Mouse (Mus musculus): ENCODE measurements around the gene Ldb2.

The Ldb2 gene

DNA sequence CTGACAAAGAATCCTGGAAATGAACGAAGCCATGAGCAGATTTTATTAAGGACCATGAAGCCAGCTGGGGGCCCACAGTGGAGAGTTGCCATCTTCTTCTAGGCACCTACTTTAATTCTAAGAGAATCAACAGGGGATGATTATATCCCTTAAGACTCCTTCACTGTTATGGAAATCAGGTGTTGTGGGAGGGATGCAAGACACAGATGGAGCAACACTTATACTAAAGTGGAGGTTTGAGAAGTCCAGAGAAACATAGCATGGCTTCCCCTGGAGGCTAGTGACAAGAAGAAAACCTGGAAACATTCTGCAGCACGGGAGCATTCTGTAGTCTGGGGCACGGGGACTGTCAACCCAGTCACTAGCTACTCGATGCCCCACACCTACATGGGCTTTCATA lies 85.0 kb downstream of the Ldb2 start:
- DNase-seq = no peak

DNA sequence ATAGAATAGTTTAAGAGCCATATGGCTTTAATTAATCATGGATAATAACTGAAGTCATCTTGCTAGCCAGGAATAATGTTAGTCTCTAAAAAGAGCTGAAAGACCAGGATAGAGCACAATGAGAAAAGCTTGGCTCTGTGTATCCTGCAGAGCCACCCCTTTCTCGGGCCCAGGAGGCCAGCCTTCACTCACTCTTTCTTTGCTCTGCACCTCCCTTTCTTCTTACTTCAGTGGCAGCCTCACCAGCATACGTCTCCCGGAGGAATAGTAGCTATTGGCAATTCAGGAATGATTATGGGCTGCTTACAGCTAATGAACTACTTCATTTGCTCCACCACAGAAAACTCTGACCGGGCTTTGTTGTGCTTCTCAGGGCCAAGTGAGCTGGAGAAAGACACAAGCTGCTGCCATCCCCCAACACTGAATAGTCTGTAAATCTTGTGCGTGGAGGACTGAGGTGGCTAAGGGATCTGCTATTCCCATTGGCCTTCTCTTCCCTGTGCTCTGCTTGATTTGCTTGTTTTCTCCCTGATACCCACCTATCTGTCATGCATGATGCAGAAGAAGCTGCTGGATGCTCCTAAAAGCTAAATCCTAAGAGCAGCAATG lies 86.2 kb downstream of the Ldb2 start:
- DNase-seq = no peak

DNA sequence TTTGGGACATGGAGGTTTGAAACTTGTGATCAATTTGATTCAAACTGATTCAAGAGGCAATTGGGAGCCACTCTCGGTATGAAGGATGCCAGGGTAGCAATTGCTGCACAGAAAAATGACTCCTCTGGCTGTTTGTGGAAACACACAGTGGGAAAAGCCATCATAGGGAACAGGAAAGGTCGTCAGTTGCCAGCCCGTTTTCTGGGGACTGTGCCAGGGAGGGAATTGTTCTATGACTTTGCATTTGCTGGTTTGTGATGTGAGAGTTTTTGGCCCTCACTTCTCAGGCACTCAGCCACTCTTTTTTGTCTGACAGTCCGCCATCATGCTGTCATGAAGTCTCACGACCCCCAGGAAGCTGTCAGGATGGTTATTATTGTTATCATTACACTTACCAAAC lies 88.3 kb downstream of the Ldb2 start:
- DNase-seq = no peak

DNA sequence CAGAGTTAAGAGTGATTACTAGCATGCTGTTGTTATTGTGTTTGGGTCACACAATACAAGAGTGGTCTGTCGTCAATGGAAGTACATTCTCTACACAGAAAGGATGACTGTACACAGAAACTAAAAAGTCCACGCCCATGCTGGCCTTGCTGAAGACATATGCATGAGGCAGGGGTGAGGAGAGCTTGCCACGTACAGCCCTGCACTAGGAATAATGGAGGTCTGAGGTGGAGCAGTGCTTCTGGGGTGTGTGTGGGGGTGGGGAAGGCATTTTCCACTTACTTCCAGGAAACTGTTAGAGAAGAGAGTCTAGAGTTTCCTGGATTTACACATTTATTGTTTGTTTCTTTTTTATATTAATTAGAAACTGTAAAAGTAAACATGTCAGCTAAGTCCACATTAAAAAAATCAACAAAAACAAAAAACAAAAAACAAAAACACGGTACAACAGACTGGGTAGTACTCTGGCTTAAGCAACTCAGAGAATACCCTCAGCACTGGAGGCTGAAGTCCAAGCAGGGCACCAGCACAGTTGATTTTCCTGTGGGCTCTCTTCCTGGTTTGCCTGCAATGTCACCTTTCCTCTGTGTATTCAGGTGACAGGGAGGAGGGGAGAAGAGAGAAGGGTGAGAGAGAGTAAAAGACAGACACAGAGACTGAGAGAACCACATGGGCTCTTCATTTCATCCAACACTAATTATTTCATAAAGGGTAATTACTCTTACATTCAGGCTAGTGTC lies 89.2 kb downstream of the Ldb2 start:
- DNase-seq = no peak

DNA sequence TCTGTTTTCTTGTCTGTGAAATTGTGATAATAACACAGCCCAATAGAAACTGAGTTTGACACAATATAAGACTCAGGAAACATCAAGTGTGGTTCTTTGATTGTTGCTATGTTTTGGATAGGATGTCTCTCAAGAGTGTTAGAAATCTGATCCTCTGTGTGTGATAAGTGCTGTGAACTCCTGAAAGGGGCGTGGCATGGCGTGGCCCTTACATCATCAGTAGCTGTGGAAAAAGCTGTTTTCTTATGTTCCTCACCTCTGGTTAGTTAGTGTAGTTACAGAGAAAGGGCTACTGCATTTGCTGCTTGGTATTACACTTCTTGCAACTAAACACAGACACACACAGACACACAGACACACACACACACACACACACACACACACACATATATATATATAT lies 90.2 kb downstream of the Ldb2 start:
- DNase-seq = no peak

DNA sequence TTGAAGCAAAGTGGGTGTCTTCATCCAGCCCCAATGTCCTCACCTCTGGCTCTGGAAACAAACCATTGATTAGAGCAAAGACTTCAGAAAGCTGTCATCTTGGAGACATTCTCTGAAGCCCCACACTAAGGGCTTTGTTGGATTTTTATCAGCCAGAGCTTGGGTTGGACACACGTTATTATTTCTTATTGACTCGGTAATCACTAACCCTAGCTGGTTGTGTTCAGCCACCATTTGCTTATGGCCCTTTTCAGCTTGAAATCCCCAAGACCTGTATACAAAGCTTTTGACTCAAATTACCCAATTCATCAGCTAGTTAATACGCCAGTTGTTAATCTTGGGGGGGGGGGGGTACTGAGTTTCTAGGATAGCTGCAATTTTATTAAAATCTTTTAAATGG lies 91.5 kb downstream of the Ldb2 start:
- DNase-seq = no peak

DNA sequence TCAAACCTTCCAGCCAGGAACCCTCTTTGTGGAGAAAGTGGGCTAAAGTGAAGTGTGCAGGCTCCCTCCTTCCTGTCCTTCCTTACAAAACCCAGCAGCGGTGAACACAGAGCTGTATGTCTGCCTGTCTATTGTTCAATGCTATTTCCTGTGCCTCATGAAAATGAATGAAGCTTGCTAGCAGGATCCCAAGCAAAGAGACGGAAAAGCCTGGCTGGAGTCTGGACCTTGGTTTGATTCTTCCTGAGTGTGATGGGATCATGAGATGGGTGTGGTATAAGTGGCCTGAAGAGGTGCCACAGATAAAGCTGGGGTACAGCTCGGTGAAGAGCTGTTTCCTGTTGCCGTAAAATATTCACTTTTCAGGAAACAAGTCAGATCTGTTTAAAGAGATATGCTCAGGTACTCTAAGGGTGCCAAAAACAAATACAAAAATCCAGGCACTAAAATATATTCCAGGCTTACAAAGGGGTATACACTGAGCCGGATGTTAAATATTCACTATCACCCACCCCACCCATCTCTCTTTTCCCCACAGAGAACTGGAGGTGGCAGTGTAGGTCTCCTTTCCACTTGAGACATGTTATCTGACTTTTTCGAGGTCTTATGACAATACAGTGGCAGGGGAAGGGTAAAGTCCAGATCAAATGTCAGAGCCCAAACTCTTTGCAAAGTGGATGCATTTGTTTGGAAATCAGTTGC lies 92.3 kb downstream of the Ldb2 start:
- no peak for DNase-seq

DNA sequence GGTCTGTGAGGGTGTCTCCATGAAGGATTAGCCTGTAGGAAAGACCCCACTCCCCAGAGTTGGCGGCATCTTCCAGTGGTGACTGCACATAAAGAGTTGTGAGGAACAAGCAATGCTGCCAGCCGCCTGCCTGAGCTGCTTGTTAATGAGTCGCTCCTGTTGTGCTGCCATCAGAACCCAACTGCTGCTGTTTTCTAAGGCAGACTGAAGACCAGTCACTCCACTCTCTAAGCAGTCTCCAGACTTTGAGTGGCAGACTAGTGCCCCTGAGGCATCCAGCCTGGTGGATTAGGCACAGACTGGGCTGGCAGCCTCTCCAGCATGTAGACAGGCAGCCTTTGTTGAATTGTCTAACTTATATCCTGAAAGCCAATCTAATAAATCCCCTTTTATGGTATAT lies 101.5 kb downstream of the Ldb2 start:
- no peak for DNase-seq

DNA sequence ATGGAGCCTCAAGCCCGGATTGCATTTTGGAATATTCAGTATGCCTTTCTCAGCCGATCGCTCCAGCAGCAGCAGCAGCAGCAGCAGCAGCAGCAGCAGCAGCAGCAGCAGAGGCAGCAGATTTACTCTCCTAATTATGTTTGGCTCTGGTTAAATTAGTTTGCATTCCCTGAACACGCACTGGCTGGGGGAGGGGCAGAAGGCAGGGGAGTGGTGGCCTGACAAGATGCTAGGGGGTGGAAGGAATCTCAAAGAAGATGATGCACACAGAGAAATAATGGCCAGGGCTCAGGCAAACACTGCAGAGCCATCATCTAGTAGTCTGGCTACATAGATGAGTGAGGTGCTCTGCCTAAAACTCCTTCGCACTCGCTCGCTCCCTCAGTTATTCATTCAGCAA lies 102.9 kb downstream of the Ldb2 start:
- no peak for DNase-seq

DNA sequence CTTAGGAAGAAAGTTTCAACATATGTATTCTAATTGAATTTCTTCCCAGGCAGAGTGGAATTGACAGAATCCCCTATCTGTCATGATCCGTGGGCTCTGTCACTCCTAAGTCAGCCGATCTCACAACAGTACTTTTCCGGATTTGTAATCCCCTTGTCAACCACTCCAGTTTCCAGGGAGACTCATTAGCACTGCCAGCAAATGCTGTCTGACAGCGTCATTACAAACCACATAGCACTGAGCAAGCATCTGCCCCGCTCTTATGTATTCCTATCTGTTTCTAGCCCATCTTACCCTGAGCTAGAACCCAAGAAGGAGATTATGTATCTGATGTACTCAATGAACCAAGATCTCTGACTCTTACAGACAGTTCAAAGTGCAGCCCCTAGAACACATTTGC lies 105.8 kb downstream of the Ldb2 start:
- no peak for DNase-seq

DNA sequence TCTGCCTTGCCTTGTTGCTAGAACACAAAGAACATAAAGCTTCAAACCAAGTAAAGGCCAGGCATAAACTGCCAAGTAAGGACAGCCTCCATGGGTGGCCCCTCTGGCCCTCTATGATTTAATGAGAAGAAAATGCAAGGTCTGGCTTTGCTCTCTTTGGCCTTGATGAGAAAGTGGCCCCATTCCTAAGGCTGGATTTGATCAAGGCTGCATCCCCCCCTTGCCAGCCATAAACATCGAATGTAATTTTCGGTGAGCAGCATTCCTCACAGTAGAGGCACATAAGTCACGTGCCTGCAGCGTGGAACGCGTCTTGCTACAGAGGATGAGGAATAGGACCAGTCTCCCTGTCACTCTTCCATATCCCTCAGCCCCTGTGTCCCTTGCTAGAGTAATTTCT lies 113.1 kb downstream of the Ldb2 start:
- no peak for DNase-seq

DNA sequence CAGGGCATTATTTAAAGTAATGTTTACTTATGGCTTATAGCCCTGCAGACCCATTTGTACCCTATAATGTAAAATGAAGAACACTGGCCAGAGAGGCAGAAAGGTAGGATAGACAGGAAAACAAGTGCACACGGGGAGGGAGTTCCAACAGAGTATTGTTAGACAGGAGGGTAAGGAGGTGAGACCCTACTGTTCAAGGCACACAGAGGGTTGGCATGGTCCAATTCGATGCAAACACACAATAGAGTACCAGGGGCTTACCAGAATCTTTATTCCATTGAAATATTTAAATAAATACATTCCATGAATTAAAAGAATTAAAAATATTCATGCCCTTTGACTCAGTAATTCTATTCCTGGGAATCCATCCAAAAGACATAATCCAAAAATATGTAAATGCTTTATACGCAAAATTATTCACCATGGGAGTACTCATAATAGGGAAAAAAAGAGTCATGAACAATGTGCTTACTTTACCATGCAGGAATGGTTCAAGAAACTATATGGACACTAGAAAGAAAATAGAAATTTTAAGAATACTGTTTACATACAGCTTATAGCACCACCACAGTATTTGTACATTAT lies 118.3 kb downstream of the Ldb2 start:
- DNase-seq = no peak

DNA sequence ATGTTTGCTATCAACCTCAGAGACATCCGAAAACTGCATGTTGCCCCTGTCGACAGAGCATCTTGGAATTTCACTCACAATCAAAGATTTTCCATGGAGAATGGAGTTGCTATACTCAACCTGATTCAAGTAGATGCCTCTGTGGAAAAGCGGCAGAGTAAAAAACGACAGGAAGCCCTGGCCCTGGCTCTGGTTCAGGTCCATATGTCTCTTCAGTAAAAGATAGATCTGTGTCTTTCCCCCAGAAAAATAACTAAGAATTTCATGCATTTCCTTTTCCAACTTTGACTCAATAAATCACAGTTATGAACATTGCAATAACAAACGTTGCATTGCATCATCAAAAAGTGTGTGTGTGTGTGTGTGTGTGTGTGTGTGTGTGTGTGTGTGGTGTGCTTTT lies 121.7 kb downstream of the Ldb2 start:
- no peak for DNase-seq

DNA sequence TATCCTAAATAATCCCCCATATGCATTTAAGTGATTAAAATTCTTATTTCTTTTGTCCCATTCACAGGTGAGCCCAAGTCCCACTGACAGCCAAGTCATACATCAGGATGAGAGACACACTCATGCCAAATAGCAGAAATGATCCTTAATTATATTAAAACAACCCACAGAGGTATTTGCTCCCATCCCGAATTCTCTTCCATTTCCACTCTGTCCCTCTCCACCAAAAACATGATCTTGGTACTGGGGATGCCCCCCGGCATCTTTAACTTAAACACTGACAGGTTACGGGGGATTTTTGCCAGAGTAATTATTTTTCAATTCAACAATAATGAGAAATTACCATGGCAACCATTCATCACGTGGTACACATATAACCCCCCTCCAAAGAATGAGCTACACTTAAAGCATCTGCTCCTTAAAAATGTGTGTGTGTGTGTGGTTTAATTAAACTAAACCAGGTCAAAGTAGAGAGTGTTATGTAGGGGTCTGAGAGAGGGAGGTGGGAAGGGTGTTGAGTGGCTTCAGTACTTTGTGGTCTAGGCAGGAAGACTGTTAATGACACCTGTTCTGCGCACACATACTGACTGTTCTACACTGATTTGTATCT lies 123.2 kb downstream of the Ldb2 start:
- DNase-seq = no peak

DNA sequence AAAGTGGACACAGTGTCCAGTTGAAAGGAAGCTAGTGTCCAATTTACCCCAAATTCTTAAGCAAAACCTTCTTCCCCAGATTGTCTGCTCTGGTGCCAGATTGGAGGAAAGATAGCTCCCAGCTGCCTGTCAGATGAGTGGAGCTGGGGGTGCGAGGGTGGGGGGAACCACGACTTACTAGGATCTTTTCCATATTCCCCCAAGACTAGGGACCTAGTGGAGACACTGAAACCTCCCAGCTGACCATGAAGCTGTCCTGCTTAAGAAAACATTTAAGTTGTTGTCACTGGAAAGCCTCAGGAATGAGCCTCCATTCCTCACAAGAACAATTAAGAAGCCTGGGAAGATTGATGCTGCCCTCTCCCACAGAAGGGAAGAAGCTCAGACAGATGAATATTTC lies 129.1 kb downstream of the Ldb2 start:
- no peak for DNase-seq

DNA sequence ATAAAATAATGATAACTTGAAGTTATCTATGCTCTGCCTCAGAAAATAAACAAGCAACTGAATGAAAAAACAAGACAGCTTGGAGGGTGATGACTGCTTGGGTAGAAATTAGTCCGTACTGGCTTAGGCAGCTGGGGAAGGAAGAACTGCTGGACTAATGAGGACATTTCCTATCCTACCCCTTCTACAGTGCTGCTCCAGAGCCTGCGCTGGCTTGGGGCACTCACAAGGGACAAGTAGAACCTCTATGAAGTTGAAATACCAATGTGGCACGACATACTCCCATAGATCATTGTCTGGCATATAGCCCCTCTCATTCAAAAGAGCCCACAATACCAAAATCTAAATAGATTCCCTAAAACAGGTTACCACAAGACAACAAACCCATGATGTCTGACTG lies 131.6 kb downstream of the Ldb2 start:
- no peak for DNase-seq

DNA sequence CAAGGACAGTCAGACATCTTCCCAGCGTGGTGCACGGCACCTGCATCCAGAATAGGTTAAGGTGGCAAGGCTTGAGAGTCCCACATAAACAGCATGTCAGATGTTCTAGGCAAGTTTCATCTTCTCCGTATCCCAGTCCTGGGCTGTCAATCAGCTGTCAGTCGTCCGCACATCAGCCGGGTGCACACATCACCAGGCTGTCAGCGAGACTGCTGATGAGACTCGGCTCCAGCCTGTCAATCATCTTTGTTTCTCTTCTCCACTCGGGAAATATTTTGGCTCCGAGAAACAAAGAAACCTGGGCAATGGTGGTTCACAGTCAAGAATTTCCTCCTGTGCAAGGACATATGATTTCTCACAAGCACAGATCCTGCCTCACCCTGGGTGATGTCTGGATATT lies 132.1 kb downstream of the Ldb2 start:
- DNase-seq = no peak

DNA sequence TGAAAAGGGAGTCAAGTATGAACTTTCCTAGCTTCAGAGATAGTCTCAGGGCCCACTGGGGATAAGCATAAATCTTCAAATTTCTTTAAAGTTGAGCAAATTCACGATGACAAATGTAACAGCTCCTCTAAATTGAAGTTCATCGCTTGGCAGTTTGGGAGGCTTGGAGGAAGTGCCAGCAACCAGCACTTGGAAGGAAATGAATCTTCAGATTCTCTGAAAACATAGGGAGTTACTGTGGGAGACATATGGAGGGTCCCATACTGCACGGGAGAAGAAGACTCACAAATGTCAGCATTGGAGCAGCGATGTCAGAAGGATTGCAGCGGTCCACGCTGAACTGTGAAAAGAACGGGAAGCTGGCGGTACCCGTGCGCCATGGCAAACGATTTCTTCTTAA lies 139.8 kb downstream of the Ldb2 start:
- DNase-seq = no peak

DNA sequence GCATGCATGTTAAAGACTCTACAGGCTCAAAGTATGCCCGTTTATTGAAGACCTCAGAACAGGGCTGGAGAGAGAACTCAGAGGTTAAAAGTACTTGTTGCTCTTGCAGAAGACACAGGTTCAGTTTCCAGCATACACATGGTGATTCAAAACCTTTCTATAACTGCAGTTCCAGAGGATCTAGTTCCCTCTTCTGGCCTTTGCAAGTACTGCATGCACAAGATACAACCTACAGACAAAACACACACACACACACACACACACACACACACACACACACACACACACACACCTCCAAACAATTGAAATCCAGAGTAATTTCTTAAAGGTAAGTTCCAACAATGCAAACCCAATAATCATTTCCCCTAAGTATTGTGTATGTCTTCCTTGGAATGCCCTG lies 142.8 kb downstream of the Ldb2 start:
- no peak for DNase-seq

DNA sequence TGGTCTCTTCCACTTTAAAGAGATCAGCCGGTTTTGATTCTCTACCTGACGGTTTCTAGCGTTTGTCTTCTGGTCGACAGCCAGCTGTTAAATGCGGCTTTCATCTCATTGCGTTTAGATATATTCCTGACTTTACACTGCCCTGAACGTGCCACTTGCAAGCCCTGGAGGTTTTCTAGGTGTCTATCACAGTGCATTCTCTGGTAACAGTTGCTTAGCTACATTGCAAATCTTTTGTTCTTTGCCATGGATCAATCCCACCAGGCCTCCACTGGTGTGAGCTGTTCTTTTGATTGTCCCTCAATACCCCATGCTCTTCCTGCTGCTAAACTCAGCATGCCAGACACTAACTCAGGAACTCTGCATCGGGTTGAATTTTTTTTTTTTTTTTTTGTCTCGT lies 145.1 kb downstream of the Ldb2 start:
- DNase-seq = no peak

DNA sequence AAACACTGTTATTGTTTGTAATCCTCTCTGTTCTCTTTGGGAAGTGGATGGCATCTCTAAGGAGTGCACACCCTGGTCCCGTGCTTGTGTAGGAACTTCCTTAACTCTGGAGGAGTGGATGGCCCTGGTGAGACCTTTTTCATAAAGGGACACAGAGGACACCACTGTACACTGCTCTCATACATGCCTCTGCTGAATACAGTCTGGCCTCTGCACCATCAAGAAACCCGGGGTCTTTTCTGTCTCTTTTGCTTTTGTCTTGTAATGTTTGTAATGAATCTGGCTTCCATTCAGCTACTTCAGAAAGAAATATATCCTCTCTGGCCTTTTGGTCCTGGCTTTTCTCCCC lies 152.7 kb downstream of the Ldb2 start:
- DNase-seq = no peak

DNA sequence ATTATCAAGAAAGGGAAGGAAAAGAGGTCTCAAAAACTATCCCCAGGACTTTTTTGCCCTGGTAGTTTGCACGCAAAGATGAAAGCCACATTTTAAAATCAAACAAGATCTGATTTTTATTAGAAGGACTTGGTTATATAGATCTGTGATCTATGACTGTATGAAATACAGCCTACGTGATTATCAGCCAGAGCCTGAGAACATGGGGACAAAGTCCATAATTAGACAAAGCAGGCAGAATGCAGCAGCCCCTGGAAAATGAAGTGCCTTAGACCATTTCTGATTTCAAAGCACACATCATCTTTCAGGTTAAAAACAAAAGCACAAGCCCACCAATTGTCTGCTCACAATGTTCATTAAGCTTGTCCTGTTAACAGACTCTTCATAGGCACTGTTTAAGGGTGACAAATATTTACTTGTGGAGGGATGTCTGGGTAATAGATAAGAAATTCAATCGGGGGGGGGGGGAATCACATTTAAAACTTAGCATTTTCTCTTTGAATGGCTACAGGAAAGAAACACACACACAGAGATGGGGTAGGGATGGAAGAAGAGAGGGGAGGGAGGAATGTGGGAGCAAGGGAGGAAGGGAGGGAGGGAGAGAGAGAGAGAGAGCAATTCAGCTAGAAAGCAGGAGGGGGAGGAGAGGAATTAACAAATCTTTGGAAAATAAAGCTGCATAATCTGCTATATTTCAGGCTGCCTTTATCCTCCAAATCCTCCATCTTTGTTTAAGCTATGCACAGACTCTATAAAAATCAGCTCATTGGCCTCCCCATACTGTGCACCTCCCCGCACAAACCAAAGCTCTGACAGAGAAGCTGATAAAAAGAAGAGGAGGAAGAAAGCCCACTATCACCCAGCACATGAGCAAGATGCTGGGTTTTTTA lies 153.3 kb downstream of the Ldb2 start:
- DNase-seq = no peak

DNA sequence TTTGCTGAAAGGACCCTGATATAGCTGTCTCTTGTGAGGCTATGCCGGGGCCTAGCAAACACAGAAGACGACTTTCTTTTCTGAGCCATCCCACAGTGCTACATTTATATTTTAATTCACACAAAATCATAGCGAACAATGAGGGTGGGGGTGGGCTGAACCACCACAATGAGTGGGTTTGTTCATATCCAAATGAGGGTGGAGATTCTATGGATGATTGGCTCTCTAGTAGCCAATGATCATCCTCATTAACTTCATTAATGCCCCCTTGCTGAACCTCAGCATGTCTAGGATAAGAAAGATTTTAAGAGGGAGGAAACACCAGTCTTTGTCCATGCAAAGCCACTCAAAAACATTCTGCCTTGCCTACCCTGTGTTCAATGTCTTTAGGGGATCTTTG lies 156.4 kb downstream of the Ldb2 start:
- DNase-seq = no peak

Data from thymus, postnatal 25 days (tissue).